In genomic region chr4:8367487-8368276, GRCm38 (mm10) we compare ENCODE assay signal across 8 mouse cellular contexts.
DNase-seq lines count a peak whose midpoint lies in the region; ATAC-seq and TF ChIP-seq lines count a peak whose summit lies in the region.

No protein-coding gene starts in this region.

- POLR2A ChIA-PET in Patski (lab: Charles Lee) = no interaction called here

- ATAC-seq in liver, embryonic 11.5 days (replicated peaks; ENCODE audit: low FRiP score) = no peak
- ATAC-seq in Patski = no peak
- peak; percentile 47; the same call in 1 of the 2 replicates for ATAC-seq in embryonic facial prominence, embryonic 14.5 days (ENCODE audit: low read depth)
- ATAC-seq in hindbrain, postnatal 0 days = peak; percentile 76
- peak; percentile 76 for ATAC-seq in limb, embryonic 14.5 days (ENCODE audit: low FRiP score, low read depth)

- H3K9ac ChIP-seq in liver, adult 2 months (ENCODE audit: low read depth, low read length) = no peak overlapping the region
- H3K9ac ChIP-seq in liver, embryonic 11.5 days (ENCODE audit: low read depth, low read length) = no peak overlapping the region
- no peak overlapping the region for H3K9ac ChIP-seq in embryonic facial prominence, embryonic 14.5 days (ENCODE audit: low read depth, low read length)
- H3K9ac ChIP-seq in hindbrain, postnatal 0 days (replicated peaks; ENCODE audit: low read length) = no peak overlapping the region
- H3K9ac ChIP-seq in limb, embryonic 14.5 days (ENCODE audit: low read depth, low read length, severe bottlenecking) = no peak overlapping the region

- peak; percentile 70 for DNase-seq in liver, adult 2 months (ENCODE audit: extremely low read depth, low read depth, low spot score)
- DNase-seq in liver, embryonic 11.5 days (ENCODE audit: low spot score) = no peak
- DNase-seq in Patski (ENCODE audit: low read depth, low spot score) = no peak
- DNase-seq in embryonic facial prominence, embryonic 14.5 days (ENCODE audit: low spot score) = peak; percentile 90
- peak; percentile 92 for DNase-seq in hindbrain, postnatal 0 days (ENCODE audit: low spot score)
- DNase-seq in limb, embryonic 14.5 days (ENCODE audit: low spot score) = peak; percentile 88
- DNase-seq in right cerebral cortex, postnatal 25 days = peak; percentile 31
- no peak for DNase-seq in gastrocnemius, postnatal 14 days

- H3K9me3 ChIP-seq in liver, embryonic 11.5 days (ENCODE audit: control insufficient read depth, low read length) = no peaks in the 10 kb centered on the region
- H3K9me3 ChIP-seq in embryonic facial prominence, embryonic 14.5 days (ENCODE audit: control insufficient read depth, low read length) = no peaks in the 10 kb centered on the region
- no peaks in the 10 kb centered on the region for H3K9me3 ChIP-seq in hindbrain, postnatal 0 days (ENCODE audit: low read length)
- no peaks in the 10 kb centered on the region for H3K9me3 ChIP-seq in limb, embryonic 14.5 days (ENCODE audit: control insufficient read depth, low read length)

- no peaks in the 10 kb centered on the region for H3K27me3 ChIP-seq in liver, adult 2 months (ENCODE audit: control insufficient read depth, insufficient read depth, low read length)
- no peaks in the 10 kb centered on the region for H3K27me3 ChIP-seq in liver, embryonic 11.5 days (replicated peaks; ENCODE audit: control insufficient read depth, insufficient read depth, low read length)
- H3K27me3 ChIP-seq in Patski = no peaks in the 10 kb centered on the region
- no peaks in the 10 kb centered on the region for H3K27me3 ChIP-seq in embryonic facial prominence, embryonic 14.5 days (replicated peaks; ENCODE audit: control insufficient read depth, insufficient read depth, low read length)
- H3K27me3 ChIP-seq in hindbrain, postnatal 0 days (ENCODE audit: insufficient read depth, low read length) = no peaks in the 10 kb centered on the region
- no peaks in the 10 kb centered on the region for H3K27me3 ChIP-seq in limb, embryonic 14.5 days (ENCODE audit: control insufficient read depth, insufficient read depth, low read length)

- no peak overlapping the region for H3K27ac ChIP-seq in liver, adult 2 months (replicated peaks; ENCODE audit: insufficient read depth, low read depth, low read length)
- H3K27ac ChIP-seq in liver, embryonic 11.5 days (ENCODE audit: low read depth, low read length) = no peak overlapping the region
- H3K27ac ChIP-seq in embryonic facial prominence, embryonic 14.5 days (replicated peaks; ENCODE audit: low read depth, low read length) = no peak overlapping the region
- H3K27ac ChIP-seq in hindbrain, postnatal 0 days = no peak overlapping the region
- no peak overlapping the region for H3K27ac ChIP-seq in limb, embryonic 14.5 days (replicated peaks; ENCODE audit: low read depth, low read length)

- CTCF ChIA-PET in Patski (lab: Charles Lee) = interaction anchor here (1.1 to 1.7 kb wide), 5 partner anchors 8 to 181 kb away, joined by 3 to 6 read pairs (median 3); no protein-coding TSS in a partner anchor

- TF ChIP-seq POLR2A in liver, adult 2 months (IDR thresholded peaks at IDR 0.05; ENCODE audit: extremely low read depth, insufficient read depth, low read length) = no peak
- TF ChIP-seq POLR2A in limb, embryonic 14.5 days (IDR thresholded peaks at IDR 0.05; ENCODE audit: borderline replicate concordance, extremely low read depth, insufficient read depth, insufficient read length) = no peak

- 55% methylated on average over 13 of the region's 13 CpGs for WGBS in liver, adult 2 months
- WGBS in liver, embryonic 11.5 days = 61% methylated on average over 13 of the region's 13 CpGs
- 59% methylated on average over 13 of the region's 13 CpGs for WGBS in embryonic facial prominence, embryonic 14.5 days
- 63% methylated on average over 13 of the region's 13 CpGs for WGBS in hindbrain, postnatal 0 days
- 56% methylated on average over 13 of the region's 13 CpGs for WGBS in limb, embryonic 14.5 days

- no peaks in the 10 kb centered on the region for H3K36me3 ChIP-seq in liver, adult 2 months (ENCODE audit: control insufficient read depth, insufficient read depth, low read length)
- no peaks in the 10 kb centered on the region for H3K36me3 ChIP-seq in liver, embryonic 11.5 days (ENCODE audit: control insufficient read depth, insufficient read depth, low read length)
- H3K36me3 ChIP-seq in embryonic facial prominence, embryonic 14.5 days (ENCODE audit: control insufficient read depth, insufficient read depth, low read length) = no peaks in the 10 kb centered on the region
- H3K36me3 ChIP-seq in hindbrain, postnatal 0 days (ENCODE audit: insufficient read depth, low read length) = no peaks in the 10 kb centered on the region
- H3K36me3 ChIP-seq in limb, embryonic 14.5 days (ENCODE audit: control insufficient read depth, insufficient read depth, low read length) = no peaks in the 10 kb centered on the region

- intact Hi-C loops in gastrocnemius, postnatal 14 days (cut with DNase I; ENCODE audit: low total_unique reads) = loop anchor here (10.0 kb wide), 2 partner anchors 183 to 383 kb away; no protein-coding TSS in a partner anchor

- no peaks in the 10 kb centered on the region for H3K79me2 ChIP-seq in liver, adult 2 months (ENCODE audit: control insufficient read depth, insufficient read depth, low read length)

- no peak overlapping the region for H3K4me3 ChIP-seq in liver, adult 2 months (ENCODE audit: insufficient read depth, low read depth, low read length)
- H3K4me3 ChIP-seq in liver, embryonic 11.5 days (ENCODE audit: low read depth, low read length) = no peak overlapping the region
- no peak overlapping the region for H3K4me3 ChIP-seq in embryonic facial prominence, embryonic 14.5 days (ENCODE audit: low read depth, low read length)
- H3K4me3 ChIP-seq in hindbrain, postnatal 0 days (ENCODE audit: low read length) = no peak overlapping the region
- H3K4me3 ChIP-seq in limb, embryonic 14.5 days (replicated peaks; ENCODE audit: low read length) = no peak overlapping the region

- no peak overlapping the region for H3K4me2 ChIP-seq in liver, embryonic 11.5 days
- no peak overlapping the region for H3K4me2 ChIP-seq in embryonic facial prominence, embryonic 14.5 days (ENCODE audit: low read depth, low read length)
- no peak overlapping the region for H3K4me2 ChIP-seq in hindbrain, postnatal 0 days (ENCODE audit: low read depth, low read length)
- no peak overlapping the region for H3K4me2 ChIP-seq in limb, embryonic 14.5 days (replicated peaks; ENCODE audit: low read depth, low read length, severe bottlenecking)

- peaks cover 2% of the 10 kb centered on the region; the same call in 1 of the 2 replicates for H3K4me1 ChIP-seq in liver, adult 2 months (ENCODE audit: control insufficient read depth, insufficient read depth, low read length)
- H3K4me1 ChIP-seq in liver, embryonic 11.5 days (replicated peaks; ENCODE audit: control insufficient read depth, insufficient read depth, low read length) = no peaks in the 10 kb centered on the region
- H3K4me1 ChIP-seq in embryonic facial prominence, embryonic 14.5 days (ENCODE audit: control insufficient read depth, insufficient read depth, low read length) = no peaks in the 10 kb centered on the region; the same call in 1 of the 2 replicates
- no peaks in the 10 kb centered on the region for H3K4me1 ChIP-seq in hindbrain, postnatal 0 days (ENCODE audit: insufficient read depth, low read length)
- no peaks in the 10 kb centered on the region for H3K4me1 ChIP-seq in limb, embryonic 14.5 days (ENCODE audit: control insufficient read depth, insufficient read depth, low read length)

- in situ Hi-C loops in Patski (cut with MboI; ENCODE audit: low pct_unique_long_range_greater_than_20kb) = loop anchor here (10.0 kb wide), 2 partner anchors 183 to 1803 kb away; no protein-coding TSS in a partner anchor

- TF ChIP-seq CTCF in liver, adult 2 months (IDR thresholded peaks at IDR 0.05; ENCODE audit: low read depth, low read length) = no peak
- peak; percentile 56 for TF ChIP-seq CTCF in Patski (IDR thresholded peaks at IDR 0.05)
- TF ChIP-seq CTCF in hindbrain, postnatal 0 days (IDR thresholded peaks at IDR 0.05; ENCODE audit: low read depth) = peak; percentile 86

Comparison
In these comparisons a context has a peak if more than half of its experiments do, and no peak if none do; other contexts are left out.
1. DNase-seq: peak in liver, adult 2 months (single experiment), embryonic facial prominence, embryonic 14.5 days (single experiment), hindbrain, postnatal 0 days (single experiment), limb, embryonic 14.5 days (single experiment) and right cerebral cortex, postnatal 25 days (single experiment); none in liver, embryonic 11.5 days (single experiment), Patski (single experiment) and gastrocnemius, postnatal 14 days (single experiment).
2. ATAC-seq: peak in embryonic facial prominence, embryonic 14.5 days (single experiment), hindbrain, postnatal 0 days (single experiment) and limb, embryonic 14.5 days (single experiment); none in liver, embryonic 11.5 days (single experiment) and Patski (single experiment).